Mouse (Mus musculus) mouse trophoblast stem cell (cell line): ENCODE results near the gene Cspg5.

Source experiments
- in situ Hi-C, 2 experiments: fragments of 300-500 bp; cut with MseI, MboI; formaldehyde crosslinking; loops; 2 replicates in 1 of 2; 3 replicates in 1 of 2; pipeline ENCODE4 v1.15.1; 2025

Cspg5 gene

DNA sequence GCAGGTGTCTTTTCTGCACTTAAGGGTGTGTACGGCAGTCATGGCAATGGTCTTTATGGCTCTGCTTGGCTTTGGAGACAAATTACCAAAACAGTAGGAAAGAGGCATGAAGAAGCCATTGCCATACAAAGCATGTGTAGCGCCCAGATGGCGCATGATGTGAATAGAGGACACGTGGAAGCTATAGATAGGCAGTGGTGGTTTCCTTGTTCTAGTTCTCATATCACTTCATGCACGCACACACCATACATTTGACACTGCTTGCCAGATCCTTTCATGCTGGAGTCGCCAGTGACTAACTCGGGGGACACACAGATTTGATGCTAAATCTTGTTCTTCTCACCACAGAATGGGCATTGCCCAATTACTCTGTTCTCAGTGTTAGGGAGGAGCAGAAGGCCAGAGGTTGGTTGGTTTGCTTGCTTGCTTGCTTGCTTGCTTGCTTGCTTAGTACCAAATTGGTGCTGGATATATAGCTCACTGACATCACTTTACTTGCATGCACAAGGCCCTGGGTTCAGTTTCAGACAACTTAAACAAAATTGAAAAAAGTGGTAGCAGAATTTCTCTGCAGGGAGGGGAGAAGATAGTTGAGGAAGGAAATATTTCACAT, at the start of gene Cspg5:
Cspg5 (plus strand) TSS at position 563 of the 613 bp plus-strand sequence.
- in situ Hi-C loops = no loop called here

DNA sequence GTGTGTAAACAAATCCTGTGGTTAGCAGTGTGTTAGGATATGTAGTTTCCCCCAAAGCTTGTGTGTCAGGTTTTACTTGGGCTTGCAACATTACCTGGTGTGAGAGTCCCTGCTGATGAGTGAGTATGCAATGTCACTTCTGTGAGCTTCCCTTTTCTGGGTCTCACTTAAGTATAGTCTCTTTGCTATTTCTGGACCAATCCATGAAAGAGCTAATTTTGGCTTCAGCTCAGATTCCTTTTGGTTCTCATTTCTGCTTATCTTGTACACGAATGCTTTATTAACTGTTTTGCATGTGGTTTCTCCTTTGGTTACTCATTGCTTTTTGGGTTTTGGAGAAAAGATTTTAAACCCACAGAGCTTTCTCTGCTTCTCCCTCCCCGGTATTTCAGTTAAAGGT, 43.7 kb upstream of the Cspg5 start:
- in situ Hi-C loops = loop anchor here in 1 of 2 experiments (25.0 kb wide), 1 partner anchor 387 kb away; no protein-coding TSS in a partner anchor

DNA sequence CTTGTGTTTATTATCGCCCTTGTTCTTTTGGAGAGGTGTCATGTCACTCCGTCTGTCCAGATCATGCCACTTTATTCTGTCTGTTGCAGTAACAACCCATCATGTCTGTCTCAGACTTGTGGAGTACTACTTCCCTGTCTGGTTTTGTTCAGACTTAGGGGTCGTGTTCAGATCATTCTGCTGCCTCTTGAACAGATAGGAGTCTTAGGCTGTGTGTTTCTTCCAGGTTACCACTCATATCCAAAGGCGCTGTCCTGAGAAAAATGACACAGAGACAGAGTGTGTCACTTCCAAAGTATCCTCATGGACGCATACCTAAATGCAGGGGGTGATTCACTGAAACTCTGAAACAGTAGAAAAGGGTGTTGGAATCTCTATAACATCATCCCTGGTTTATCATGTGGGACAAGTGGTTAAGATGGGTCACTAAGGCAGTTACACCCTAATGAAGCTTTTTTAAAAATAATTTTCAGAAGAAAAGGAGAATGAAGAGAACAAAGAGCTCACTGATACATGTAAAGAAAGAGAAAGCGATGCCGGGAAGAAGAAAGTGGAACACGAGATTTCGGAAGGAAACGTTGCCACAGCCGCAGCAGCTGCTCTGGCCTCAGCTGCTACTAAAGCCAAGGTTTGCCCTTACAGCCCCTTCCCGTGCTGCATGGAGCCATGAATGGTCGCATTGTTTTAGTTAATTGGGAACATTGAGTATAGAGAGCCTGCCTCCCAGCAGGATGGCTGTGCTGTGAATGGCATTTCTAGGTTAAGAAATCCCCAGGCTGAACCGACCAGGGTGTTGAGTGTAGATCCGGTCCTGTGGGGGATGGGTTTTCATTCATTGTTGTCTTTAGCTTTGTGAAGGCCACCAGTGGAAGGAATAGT, 37.8 kb upstream of the Cspg5 start:
- in situ Hi-C loops = no loop called here

DNA sequence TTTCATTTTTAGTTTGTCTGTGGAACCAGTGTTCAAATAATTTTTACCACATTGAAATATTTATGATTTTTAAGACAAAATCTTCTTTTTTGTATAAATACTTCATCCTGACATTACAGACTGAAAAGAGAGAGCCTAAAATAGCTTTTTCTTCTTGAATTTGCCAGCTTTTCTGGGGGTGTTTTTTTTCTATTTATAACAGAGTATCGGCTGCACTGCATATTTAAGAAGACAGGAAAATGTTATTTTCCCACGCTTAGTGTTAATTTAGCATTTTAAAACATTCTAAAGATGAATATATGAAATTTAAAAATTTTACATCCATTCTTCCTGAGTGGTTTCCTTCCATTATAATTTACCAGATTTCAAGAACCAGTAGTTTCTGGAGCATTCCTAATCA, 37.1 kb upstream of the Cspg5 start:
- in situ Hi-C loops = no loop called here

DNA sequence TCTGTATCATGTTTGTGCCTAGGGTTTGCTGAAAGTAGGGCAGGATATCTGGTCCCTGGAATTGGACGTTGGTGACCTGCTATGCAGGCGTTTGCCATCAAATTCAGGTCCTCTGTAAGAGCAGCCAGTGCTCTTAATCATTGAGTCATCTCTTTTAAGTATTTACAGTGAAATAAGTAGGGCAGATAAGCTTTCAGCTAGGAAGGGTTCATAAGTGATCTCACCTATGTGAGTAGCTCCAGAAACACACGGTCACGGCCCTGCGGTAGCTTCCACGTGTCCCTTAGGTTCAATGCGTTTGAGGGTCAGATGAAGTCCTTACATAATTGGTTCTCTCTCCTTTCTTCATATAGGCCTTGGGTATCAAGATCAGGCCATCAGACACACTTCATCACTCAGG, 35.3 kb upstream of the Cspg5 start:
- in situ Hi-C loops = no loop called here

- in situ Hi-C loops = no loop called here
These were observed 34.6 kb upstream of the Cspg5 start for GRCm38 (mm10) chr9:110208967-110209366.

GRCm38 (mm10) chr9:110224273-110224672, 19.3 kb upstream of the Cspg5 start:
- in situ Hi-C loops = no loop called here

- in situ Hi-C loops = no loop called here
These were observed 17.4 kb upstream of the Cspg5 start for GRCm38 (mm10) chr9:110226191-110226590.

DNA sequence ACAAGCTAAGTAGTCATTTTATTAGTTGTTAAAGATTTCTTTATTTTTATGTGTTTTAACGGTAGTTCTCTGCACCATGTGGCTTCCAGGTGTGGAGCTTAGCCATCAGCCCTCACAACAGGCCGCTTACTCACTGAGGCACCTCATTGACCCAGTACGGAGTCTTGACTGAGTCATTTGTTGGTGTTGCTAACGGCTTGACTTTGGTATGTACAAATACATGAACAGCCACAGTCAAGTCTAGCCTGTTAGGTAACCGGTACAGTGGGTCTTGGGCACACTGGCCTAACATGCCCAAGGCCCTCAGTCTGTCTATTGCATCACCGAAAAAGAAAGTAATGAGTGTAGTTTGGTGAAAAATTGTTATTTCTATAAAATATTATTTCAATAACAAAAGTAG, 14.9 kb upstream of the Cspg5 start:
- in situ Hi-C loops = no loop called here

GRCm38 (mm10) chr9:110229112-110229511, 14.5 kb upstream of the Cspg5 start:
- in situ Hi-C loops = no loop called here

DNA sequence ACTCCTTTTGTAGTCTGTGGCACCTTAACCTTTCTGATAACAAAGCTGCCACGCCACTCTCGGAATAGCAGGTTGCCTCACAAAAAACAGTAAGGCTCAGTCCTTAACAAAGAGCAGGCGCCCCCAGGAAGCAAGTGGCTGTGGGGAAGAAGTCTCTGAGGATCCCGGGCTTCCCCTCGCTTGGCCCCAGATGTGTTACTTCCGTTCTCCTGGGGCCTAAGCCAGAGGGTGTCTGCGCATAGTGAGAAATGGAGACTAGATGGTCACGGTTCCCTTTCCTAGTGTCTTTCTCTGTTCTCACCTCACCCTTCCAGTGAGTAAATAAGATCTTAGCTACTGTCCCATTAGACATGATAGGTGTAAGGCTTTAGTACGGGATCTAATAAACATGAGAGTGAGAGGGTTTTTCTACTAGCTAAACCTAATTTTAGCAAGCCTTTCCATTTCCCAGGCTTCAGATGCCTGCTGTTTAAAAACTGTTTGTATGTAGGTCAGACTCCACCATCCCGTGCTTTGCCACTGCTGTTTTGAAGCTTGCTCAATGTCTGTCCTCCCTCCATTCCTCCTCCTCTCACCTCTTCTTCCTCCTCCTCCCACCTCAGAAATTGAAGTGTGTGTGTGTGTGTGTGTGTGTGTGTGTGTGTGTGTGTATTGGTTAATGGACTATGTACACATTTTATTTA, 13.9 kb upstream of the Cspg5 start:
- in situ Hi-C loops = no loop called here

DNA sequence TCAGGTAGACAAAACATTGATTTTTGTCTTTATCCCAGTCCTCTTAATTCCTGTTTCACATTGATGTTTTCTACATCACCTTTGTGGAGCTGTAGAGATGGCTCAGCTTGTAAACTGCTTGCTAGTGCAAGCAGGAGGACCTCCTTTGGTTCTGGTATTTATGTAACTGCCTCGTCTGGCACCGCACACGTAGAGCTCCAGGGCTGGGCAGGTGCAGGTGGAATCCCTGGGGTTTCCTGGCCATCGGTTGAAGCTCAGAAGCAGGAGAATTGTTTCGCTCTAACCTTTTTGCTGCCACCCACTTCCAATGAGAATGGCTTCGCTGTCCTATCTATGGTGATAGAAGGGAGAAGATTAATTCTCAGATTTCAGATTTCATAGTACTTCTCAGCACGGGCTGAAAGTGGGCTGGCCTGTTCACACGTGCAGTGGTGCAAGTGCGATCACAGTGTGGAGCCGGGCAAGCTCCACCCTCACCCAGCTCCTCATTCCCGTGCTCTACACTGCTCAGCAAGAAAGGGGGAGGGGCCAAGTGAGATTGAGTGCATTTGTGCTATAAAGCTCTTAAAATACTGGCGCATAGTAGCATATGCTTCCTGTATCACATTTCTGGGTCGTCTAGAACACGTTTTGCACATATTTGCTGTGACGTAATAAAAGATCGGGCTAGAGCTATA, 13.1 kb upstream of the Cspg5 start:
- in situ Hi-C loops = no loop called here

DNA sequence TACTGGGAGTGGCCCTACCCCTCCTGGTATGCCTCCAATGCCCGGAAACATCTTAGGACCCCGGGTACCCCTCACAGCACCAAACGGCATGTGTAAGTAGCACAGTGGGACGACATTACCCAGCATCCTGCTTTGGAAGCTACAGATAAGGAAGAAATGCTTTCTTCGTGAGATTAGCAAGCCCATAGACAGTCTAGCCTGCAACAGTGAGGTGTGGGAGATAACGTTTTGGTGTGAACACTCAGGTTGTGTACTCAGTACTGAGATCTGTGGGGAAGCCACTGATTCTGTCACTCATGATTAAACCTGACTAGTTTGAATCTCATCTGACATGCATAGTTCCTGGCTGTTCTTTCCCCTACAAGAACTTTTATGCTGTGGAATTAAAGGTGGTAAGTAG, 8.6 kb upstream of the Cspg5 start:
- in situ Hi-C loops = no loop called here

DNA sequence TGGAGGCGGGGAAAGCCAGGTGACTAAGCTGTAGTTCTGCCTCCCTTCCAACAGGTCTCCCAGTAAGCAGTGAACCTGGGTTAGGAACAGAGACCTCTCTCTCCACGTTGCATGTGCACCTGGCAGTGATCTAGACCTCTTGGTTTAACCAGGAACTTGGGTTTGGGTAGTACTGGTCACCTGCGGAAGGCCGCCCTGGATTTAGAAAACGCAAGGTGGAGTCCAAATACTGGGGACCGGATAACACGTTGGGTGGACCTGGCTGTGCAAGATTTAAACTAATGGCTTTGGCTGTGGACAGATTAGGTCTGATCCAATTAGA, 945 bp downstream of the Cspg5 start:
- in situ Hi-C loops = no loop called here

DNA sequence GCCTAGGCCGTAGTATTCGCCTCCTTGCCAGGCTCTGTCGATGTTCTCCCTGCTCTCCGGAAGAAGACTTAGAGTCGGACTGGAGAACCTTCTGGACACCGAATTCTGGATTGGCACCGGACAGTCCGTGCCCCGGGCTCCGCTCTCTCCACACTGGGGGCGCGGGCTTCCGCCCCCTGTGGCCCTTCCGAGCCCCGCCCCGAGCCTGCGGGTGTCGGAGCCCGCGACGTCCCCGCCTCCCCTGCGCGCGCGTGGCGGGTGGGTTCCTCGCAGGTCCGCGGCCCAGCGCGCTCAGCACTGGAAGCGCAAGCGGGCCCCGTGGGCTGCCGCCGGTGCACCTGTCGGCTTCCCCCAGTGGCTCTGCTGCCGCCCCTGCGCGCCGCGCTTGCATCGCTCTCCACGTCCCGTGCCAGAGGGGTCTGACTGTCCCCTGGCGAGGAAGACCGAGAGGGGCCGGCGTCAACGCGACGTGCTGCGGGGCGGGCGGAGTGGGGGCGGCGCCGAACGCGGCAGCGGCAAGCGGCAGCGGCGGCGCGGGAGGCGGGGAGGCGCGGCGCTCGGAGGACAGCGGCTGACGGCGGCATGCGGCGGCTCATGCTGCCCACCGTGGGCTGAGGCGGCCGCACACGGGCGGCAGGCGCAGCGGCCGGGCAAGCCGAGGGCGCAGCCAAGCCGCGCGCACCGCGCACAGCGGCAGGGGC, 1.5 kb downstream of the Cspg5 start:
- in situ Hi-C loops = no loop called here

- in situ Hi-C loops = no loop called here
These were observed 2.2 kb downstream of the Cspg5 start for GRCm38 (mm10) chr9:110245590-110246320.

GRCm38 (mm10) chr9:110246321-110246640, 2.7 kb downstream of the Cspg5 start:
- in situ Hi-C loops = no loop called here

- in situ Hi-C loops = no loop called here
These were observed 3.5 kb downstream of the Cspg5 start for GRCm38 (mm10) chr9:110247049-110247448.

GRCm38 (mm10) chr9:110248861-110249260, 5.3 kb downstream of the Cspg5 start:
- in situ Hi-C loops = no loop called here

DNA sequence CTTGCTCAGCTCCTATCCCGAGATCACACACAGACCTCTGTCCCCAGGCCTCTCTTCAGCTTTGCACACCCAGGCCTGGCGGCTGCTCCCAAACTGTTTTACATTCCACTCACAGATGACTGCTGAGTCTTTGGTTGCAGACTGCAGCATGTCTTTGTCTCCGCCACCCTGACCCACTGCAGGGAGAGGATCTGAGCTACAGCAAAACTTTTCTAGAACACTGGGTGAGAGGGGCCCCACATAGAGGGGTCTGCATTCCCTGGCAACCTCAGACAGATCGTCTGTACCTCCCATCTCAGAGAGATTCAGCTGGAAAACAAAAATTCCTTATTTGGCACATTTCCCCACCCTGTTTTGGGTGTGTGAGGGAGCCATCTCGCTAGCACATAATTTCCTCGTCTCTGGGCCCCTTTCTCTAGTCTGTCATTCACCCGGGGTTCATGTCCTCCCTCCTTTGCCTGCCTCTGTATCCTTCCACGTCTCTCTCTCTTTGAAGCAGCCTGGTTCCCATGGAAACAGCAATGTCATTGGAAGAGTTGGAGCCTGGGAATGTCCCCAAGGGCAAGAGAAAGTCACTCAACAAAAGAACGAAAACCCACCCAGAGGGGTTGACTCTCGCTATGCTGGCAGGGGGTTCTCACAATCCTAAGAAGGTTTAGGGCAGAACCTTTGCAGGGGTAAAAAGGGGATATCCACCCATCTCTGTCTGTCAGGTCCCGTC, 6.4 kb downstream of the Cspg5 start:
- in situ Hi-C loops = no loop called here
